Mouse (Mus musculus): Measurements from ENCODE around the gene Lgr5.
A peak's percentile ranks its signal among the peaks of the same experiment; 100 is the strongest.

Lgr5 gene

DNA sequence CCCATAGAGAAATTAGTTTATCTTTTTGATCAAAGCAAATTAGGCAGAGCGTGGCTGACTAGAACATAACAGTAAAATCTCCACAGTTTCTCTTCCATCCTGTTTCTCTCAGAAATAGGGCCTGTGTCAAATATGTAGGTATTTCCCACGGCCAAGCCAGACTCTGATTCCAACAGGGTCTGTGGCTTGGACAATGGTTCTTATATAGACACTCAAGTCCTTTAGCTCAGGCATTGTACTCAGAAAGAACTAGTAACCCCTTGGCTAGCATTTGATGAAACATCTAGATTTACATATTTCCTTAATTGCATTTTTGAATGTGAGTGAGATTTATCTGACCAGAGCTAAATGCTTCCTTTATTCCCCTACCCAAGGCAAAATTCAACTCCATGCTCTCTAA lies 17.0 kb downstream of the Lgr5 start:
- peak; percentile 17 for DNase-seq (ENCODE audit: low spot score)

DNA sequence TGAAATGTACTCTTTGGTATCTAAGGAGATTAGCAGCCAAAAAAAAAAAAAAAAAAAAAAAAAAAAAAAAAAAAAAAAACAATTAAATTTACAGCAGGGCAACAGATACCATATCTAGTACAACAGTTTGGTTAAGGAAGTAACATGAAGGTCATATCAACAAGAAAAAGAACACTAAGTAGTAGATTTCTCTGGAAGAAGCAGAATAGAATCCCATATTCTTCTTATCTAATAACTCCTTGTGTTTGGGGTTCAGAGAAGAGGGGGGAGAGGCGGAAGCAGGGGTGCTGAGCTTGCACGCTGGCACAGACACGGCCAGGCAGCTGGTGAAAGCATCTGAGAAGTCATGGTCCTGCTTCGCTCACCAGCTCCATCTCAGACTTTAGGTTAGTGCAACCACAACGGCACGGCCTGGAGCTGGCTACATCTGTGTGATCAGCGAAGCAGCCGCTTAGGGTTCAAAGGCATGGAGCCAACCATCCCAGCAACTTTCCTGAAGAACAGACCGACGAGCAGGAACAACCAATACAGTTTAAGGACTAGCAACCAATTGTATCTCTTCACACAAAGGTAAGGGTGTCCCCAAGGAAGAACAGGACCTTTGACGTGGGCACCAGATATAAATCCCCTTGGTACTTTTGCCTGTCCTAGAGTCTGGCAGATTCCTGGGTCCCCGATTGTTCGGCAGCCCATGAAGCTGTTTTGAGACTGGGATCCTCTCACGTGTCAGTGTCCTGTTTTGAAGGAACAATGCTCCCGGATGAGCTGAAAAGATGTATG lies 17.7 kb downstream of the Lgr5 start, which contains the start of gene A930009A15Rik:
A930009A15Rik (plus strand) TSS at position 275 of the 780 bp plus-strand sequence.
- DNase-seq (ENCODE audit: low spot score) = no peak

DNA sequence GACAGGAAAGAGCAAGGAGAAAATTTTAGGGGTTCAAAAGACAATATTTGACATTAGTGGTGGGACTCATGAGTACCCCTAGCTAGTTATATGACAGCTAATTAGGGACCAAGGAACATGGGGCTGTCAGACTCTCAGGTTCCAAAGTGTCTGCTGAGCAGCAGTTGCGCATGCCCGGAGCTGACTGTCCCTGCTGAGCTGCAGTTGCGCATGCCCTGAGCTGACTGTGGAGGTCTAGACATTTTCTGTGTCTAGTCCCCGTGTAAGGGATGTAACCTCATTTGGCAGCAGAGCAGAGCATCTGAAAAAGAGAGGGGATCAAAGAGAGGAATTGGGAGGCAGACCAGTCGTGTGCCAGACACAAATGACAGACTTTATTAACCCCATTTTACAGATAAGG lies 23.6 kb downstream of the Lgr5 start:
- DNase-seq (ENCODE audit: low spot score) = no peak

DNA sequence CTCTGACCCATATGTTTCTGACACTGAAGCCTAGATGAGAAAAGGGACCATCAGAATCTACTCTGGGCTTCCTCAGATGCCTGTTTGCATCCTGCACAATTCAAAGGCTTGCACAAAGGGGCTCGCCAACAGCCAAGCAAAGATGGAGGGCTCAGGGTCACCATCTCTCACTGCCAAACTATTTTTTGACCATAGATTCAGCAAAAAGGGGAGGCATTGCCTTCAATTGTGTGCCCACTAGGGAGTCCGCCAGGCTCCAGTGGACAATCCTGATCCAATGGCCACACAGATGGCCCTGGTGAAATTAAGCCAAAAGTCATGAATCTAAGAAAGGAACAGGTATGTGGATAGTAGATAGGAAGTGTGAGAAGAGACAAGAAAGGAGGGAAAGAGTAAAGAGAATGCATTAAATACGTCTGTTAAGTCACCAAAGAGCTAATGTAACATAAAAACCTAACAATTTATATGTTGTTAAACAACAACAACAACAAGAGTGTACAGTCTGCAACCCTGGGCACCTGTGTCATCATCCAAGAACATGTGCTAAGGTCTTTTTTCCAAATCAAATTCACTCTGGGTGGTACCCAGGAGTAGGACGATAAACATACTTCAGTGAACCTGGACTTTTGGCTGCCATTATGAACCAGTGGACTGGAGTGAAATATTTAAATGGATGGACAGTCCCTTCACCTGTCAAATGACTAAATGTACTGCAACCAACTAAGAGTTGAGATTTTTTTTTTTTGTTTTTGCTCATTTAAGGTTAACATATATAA lies 24.5 kb downstream of the Lgr5 start:
- DNase-seq (ENCODE audit: low spot score) = no peak

GRCm38 (mm10) chr10:115561136-115561880 lies 26.3 kb downstream of the Lgr5 start:
- no peak for DNase-seq (ENCODE audit: low spot score)

DNA sequence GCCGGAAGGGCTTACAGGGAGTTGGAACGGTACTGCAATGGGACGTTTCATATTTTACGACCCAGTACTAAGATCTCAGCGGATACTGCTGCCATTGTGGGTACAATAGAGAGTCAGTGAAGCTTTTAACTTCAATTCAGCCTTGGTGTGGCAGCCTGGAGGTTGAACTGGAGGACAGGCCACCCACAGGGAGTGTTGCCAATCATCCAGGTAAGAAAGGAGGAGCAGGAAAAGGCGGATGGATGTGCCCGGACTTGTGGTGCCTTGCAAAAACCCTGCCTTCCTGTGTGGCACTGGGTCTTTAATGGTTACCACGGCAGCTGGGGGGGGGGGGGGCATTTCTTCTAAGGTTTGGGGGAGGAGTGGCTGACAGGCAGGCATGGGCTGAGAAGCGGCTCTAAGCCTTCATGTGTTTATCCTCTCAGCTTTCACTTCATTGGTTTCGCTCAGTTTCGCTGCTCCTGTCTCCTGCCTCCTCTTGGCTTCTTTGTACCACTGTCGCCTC lies 30.8 kb downstream of the Lgr5 start:
- peak; percentile 42 for DNase-seq (ENCODE audit: low spot score)

DNA sequence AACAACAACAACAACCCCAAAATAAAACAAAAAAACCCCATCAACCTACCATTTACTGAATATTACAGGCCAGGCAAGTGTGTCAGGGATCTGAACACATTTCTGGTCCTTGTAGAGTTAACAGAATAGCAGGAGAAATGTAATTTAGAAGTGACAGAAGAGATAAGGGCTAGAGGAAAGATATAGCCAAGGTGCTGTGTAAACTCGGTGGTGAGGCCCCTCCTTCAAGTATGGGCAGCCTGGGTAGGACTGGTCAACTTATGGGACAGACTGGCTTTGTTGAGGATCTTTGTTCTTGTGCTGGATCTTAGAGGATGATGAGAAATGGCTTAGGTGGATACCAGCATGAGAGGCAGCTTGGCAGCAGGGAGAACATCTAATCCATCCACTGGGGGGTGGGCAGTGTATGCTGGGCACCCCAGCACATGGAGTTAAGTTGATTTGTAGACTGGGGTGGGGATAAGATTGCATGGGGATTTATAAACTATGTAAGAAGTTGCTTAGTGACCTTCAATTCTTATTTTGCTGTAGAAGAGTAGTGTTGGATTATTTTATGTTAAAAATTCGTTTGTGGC lies 32.3 kb downstream of the Lgr5 start:
- DNase-seq (ENCODE audit: low spot score) = no peak

GRCm38 (mm10) chr10:115553352-115554113 lies 34.0 kb downstream of the Lgr5 start:
- DNase-seq (ENCODE audit: low spot score) = no peak

- DNase-seq (ENCODE audit: low spot score) = no peak
These were observed 36.5 kb downstream of the Lgr5 start for GRCm38 (mm10) chr10:115551069-115551468.

- no peak for DNase-seq (ENCODE audit: low spot score)
These were observed 37.3 kb downstream of the Lgr5 start for GRCm38 (mm10) chr10:115550253-115550652.

DNA sequence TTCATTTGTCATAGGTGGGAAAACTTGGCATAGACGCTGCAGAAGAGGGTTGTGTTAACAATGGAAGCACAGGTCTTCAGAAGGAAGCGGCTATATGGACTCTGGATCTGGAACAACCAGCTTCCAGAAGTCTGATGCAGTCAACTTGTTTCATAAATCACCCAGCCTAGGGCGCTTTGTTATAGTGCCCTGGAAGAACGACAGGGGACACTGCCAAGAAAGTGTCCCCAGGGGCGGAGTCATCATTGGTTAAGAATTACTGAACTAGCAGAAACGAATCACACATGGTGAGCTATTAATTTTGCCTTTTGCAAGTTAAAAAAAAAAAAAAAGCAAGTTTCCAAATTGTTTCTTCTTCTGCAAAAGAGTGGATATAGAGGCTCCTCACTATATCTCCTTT lies 44.7 kb downstream of the Lgr5 start:
- no peak for DNase-seq (ENCODE audit: low spot score)

DNA sequence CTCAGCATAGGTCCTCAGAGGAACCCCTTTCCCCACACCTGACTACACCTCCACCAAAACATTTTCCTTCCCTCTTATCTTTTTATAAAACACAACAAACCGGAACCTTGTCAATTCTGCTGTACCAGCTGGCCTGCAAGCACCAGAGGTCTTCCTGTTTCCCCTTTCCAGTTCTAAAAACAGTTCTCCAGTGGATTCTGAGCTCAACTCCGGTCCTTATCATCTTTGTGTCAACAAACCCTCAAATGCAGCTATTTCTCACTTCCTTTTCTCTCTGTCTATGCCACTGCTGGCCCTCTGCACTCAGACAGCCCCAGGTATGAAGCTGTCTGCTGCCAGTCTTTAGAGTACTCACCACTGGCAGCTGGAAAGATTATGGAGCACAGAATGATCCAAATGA lies 56.8 kb downstream of the Lgr5 start:
- no peak for DNase-seq (ENCODE audit: low spot score)

- DNase-seq (ENCODE audit: low spot score) = no peak
These were observed 57.8 kb downstream of the Lgr5 start for GRCm38 (mm10) chr10:115529768-115530167.

DNA sequence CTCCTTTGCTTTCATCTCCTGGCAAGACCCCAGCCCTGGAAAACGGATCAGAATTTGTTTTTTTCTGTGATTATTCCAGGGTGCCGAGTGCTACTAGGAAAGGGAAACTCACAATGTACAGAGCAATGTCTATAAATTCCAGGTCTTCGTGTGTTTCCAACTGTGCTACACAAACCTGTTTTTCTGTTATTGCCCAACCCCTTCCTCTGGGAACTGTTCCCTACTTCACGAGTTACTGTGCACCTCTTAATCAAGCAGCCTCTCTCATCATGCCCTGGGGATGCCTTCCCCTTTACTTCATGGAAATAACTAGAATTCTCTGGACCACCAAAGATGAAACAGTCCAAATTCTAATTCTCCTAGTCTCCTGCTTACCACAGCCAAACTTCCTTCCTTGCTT lies 58.7 kb downstream of the Lgr5 start:
- no peak for DNase-seq (ENCODE audit: low spot score)

GRCm38 (mm10) chr10:115521081-115521451 lies 66.5 kb downstream of the Lgr5 start:
- DNase-seq (ENCODE audit: low spot score) = peak; percentile 62

GRCm38 (mm10) chr10:115520200-115521080 lies 67.1 kb downstream of the Lgr5 start:
- DNase-seq (ENCODE audit: low spot score) = peak; percentile 50

GRCm38 (mm10) chr10:115518845-115519244 lies 68.7 kb downstream of the Lgr5 start:
- no peak for DNase-seq (ENCODE audit: low spot score)

GRCm38 (mm10) chr10:115515503-115515902 lies 72.1 kb downstream of the Lgr5 start:
- DNase-seq (ENCODE audit: low spot score) = no peak

DNA sequence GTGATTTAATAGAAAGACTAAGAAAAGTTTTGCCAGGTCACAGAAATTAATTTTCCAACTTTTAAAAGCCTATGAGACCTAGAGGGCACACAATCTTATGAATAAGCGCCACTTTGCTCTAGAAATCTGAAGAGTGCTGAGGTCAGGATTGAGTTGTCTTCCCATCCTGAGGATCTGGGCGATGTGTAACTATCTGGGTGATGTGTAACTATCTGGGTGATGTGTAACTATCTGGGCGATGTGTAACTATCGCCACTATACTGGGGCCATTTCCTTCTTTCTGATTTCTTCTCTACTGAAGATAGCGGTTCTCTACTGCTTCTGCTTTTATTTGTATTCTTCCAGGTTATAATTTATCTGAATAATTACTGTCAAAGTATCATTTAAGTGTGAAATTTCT lies 76.6 kb downstream of the Lgr5 start:
- no peak for DNase-seq (ENCODE audit: low spot score)

GRCm38 (mm10) chr10:115505631-115506239 lies 81.8 kb downstream of the Lgr5 start:
- DNase-seq (ENCODE audit: low spot score) = no peak

Measured in embryo, embryonic 10.5 days (tissue).